Mouse (Mus musculus) heart, postnatal 0 days (tissue): ENCODE data around the gene Ndrg4.

Source experiments
- CTCF ChIP-seq: IDR thresholded peaks from 2 replicates; pipeline ENCODE4 v1.5.1; 2016; ENCODE audit warnings: antibody characterized with exemption, control low read depth, low read depth
- EP300 ChIP-seq: IDR thresholded peaks from 2 replicates; pipeline ENCODE4 v1.6.1; 2016; ENCODE audit warnings: antibody characterized with exemption, low read depth

GRCm38 (mm10) chr8:95713100-95714010, 36.6 kb downstream of the Ndrg4 start:
- no peak for TF ChIP-seq EP300
- peak; percentile 70 for TF ChIP-seq CTCF
